Mouse (Mus musculus) limb, embryonic 12.5 days (tissue): ENCODE results near the gene Slco1b2. TPM values are rescaled to one million over a fixed set of nuclear protein-coding genes. Genes with fewer than 3 reads are reported as not detected.
A peak's percentile ranks its signal among the peaks of the same experiment; 100 is the strongest.
"Not testable (repeated sequence)": the region's sequence is repeated elsewhere in the genome, so short reads cannot be mapped to it uniquely, and the experiment has no call there.

Experiments
- ATAC-seq: fragments of 200-750 bp; cut with Nextera tagmentation; 2 replicates; pipeline ENCODE4 v1.8.0; 2017; ENCODE audit warnings: low read depth, moderate TSS enrichment; ENCODE audit not compliant: insufficient number of reproducible peaks, insufficient read depth, low FRiP score, low TSS enrichment
- H3K27ac ChIP-seq: fragments of 300-500 bp; sonication (generic); 2 replicates; pipeline ENCODE4 v1.5.1; 2016; ENCODE audit warnings: mild to moderate bottlenecking, moderate library complexity
- H3K27me3 ChIP-seq: fragments of 300-500 bp; sonication (generic); 2 replicates; pipeline ENCODE4 v1.6.1; 2016; ENCODE audit warnings: mild to moderate bottlenecking, moderate library complexity
- H3K36me3 ChIP-seq: fragments of 300-500 bp; sonication (generic); 2 replicates; pipeline ENCODE4 v1.6.1; 2016; ENCODE audit warnings: mild to moderate bottlenecking, moderate library complexity
- H3K4me1 ChIP-seq: fragments of 300-500 bp; sonication (generic); replicated peaks from 2 replicates; pipeline ENCODE4 v1.6.1; 2016
- H3K4me2 ChIP-seq: fragments of 300-500 bp; sonication (generic); 2 replicates; pipeline ENCODE4 v1.6.1; 2016; ENCODE audit warnings: mild to moderate bottlenecking, moderate library complexity
- H3K4me3 ChIP-seq: fragments of 300-500 bp; sonication (generic); replicated peaks from 2 replicates; pipeline ENCODE4 v1.5.1; 2016; ENCODE audit warnings: mild to moderate bottlenecking
- H3K9ac ChIP-seq: fragments of 300-500 bp; sonication (generic); replicated peaks from 2 replicates; pipeline ENCODE4 v1.6.1; 2016; ENCODE audit warnings: mild to moderate bottlenecking, moderate library complexity
- H3K9me3 ChIP-seq: fragments of 300-500 bp; sonication (generic); 2 replicates; pipeline ENCODE4 v1.6.1; 2016; ENCODE audit warnings: mild to moderate bottlenecking, moderate library complexity
- WGBS: fragments of 180-500 bp; shearing (Covaris S2); methylation state at CpG from one replicate; pipeline ENCODE4 v1.1.7; 2016; 5-methylcytosine and 5-hydroxymethylcytosine counted together
- polyA plus RNA-seq: library from polyadenylated mRNA; unstranded; fragments of >200 nt; fragmentation: Nextera tagmentation; extraction: Ambion mirVana; gene quantifications from 2 replicates; pipeline ENCODE4 v1.2.1, GENCODE M21; 2016

Gene Slco1b2
- not detected in 2 replicates for polyA plus RNA-seq

- no peak within 1 kb of the TSS for H3K4me3 ChIP-seq
- no peaks in the 10 kb centered on the region for H3K4me1 ChIP-seq
- H3K36me3 ChIP-seq = no peaks in the 10 kb centered on the region
- 79% methylated on average over 3 of the region's 3 CpGs for WGBS
- no peaks in the 10 kb centered on the region for H3K9me3 ChIP-seq
- no peak within 1 kb of the TSS for H3K27ac ChIP-seq
- H3K4me2 ChIP-seq = no peak within 1 kb of the TSS
- no peak within 1 kb of the TSS for H3K9ac ChIP-seq
- H3K27me3 ChIP-seq = no peaks in the 10 kb centered on the region
- ATAC-seq = no peak
Measured at GRCm38 (mm10) chr6:141629291-141629690, at the start of gene Slco1b2. TSS of gene Slco1b2 (plus strand) at chr6:141629518.

GRCm38 (mm10) chr6:141584791-141585403 lies 44.4 kb upstream of the Slco1b2 start:
- Histone ChIP-seq H3K27ac (peak overlapping the region; percentile 37; the same call in 1 of the 2 replicates), H3K4me2 (no peak overlapping the region), H3K9ac (no peak overlapping the region), H3K4me3 (no peak overlapping the region), H3K27me3 (no peaks in the 10 kb centered on the region), H3K9me3 (no peaks in the 10 kb centered on the region), H3K4me1 (no peaks in the 10 kb centered on the region), H3K36me3 (no peaks in the 10 kb centered on the region)
- ATAC-seq = peak; percentile 75
- 14% methylated on average over 1 of the region's 1 CpGs for WGBS

GRCm38 (mm10) chr6:141590002-141590401 lies 39.3 kb upstream of the Slco1b2 start:
- 0% methylated on average over 1 of the region's 1 CpGs for WGBS
- ATAC-seq = peak; percentile 59; the same call in 1 of the 2 replicates
- no peak overlapping the region for H3K4me3 ChIP-seq
- no peaks in the 10 kb centered on the region for H3K27me3 ChIP-seq
- H3K36me3 ChIP-seq = no peaks in the 10 kb centered on the region
- no peaks in the 10 kb centered on the region for H3K9me3 ChIP-seq
- H3K27ac ChIP-seq = no peak overlapping the region
- peaks cover 9% of the 10 kb centered on the region for H3K4me1 ChIP-seq
- H3K4me2 ChIP-seq = no peak overlapping the region
- H3K9ac ChIP-seq = no peak overlapping the region

- H3K9me3 ChIP-seq, H3K4me2 ChIP-seq, H3K4me1 ChIP-seq, H3K4me3 ChIP-seq, H3K9ac ChIP-seq, H3K27ac ChIP-seq, H3K27me3 ChIP-seq, H3K36me3 ChIP-seq: not testable (repeated sequence)
- ATAC-seq = peak; percentile 68
- WGBS = 14% methylated on average over 4 of the region's 4 CpGs
Measured at GRCm38 (mm10) chr6:141590598-141591200, 38.6 kb upstream of the Slco1b2 start.

- no peak overlapping the region for H3K4me3 ChIP-seq
- no peak overlapping the region for H3K27ac ChIP-seq
- WGBS = 87% methylated on average over 2 of the region's 2 CpGs
- H3K9me3 ChIP-seq = peaks cover 11% of the 10 kb centered on the region
- no peaks in the 10 kb centered on the region for H3K36me3 ChIP-seq
- H3K9ac ChIP-seq = no peak overlapping the region
- no peaks in the 10 kb centered on the region for H3K4me1 ChIP-seq
- H3K27me3 ChIP-seq = no peaks in the 10 kb centered on the region
- no peak for ATAC-seq
- no peak overlapping the region for H3K4me2 ChIP-seq
Measured at GRCm38 (mm10) chr6:141596081-141596480, 33.2 kb upstream of the Slco1b2 start.

GRCm38 (mm10) chr6:141597037-141597436 lies 32.3 kb upstream of the Slco1b2 start:
- no peak overlapping the region for H3K4me2 ChIP-seq
- ATAC-seq = no peak
- H3K36me3 ChIP-seq = no peaks in the 10 kb centered on the region
- H3K9me3 ChIP-seq = peaks cover 11% of the 10 kb centered on the region
- H3K9ac ChIP-seq = no peak overlapping the region
- WGBS = 97% methylated on average over 2 of the region's 2 CpGs
- H3K27ac ChIP-seq = no peak overlapping the region
- no peaks in the 10 kb centered on the region for H3K4me1 ChIP-seq
- H3K4me3 ChIP-seq = no peak overlapping the region
- H3K27me3 ChIP-seq = no peaks in the 10 kb centered on the region

GRCm38 (mm10) chr6:141600940-141601339 lies 28.4 kb upstream of the Slco1b2 start:
- Histone ChIP-seq H3K36me3 (no peaks in the 10 kb centered on the region), H3K4me2 (no peak overlapping the region), H3K27me3 (no peaks in the 10 kb centered on the region), H3K9ac (no peak overlapping the region), H3K27ac (no peak overlapping the region), H3K9me3 (peaks cover 11% of the 10 kb centered on the region), H3K4me1 (no peaks in the 10 kb centered on the region), H3K4me3 (no peak overlapping the region)
- 71% methylated on average over 9 of the region's 9 CpGs for WGBS
- no peak for ATAC-seq

- Histone ChIP-seq H3K9me3 (no peaks in the 10 kb centered on the region), H3K4me1 (no peaks in the 10 kb centered on the region), H3K4me3 (no peak overlapping the region), H3K36me3 (no peaks in the 10 kb centered on the region), H3K9ac (no peak overlapping the region), H3K4me2 (no peak overlapping the region), H3K27me3 (no peaks in the 10 kb centered on the region), H3K27ac (no peak overlapping the region)
- no peak for ATAC-seq
- 73% methylated on average over 2 of the region's 2 CpGs for WGBS
Measured at GRCm38 (mm10) chr6:141610702-141611260, 18.5 kb upstream of the Slco1b2 start.

GRCm38 (mm10) chr6:141614017-141614416 lies 15.3 kb upstream of the Slco1b2 start:
- no peak overlapping the region for H3K4me3 ChIP-seq
- no peak overlapping the region for H3K9ac ChIP-seq
- H3K4me2 ChIP-seq = no peak overlapping the region
- H3K4me1 ChIP-seq = no peaks in the 10 kb centered on the region
- no peaks in the 10 kb centered on the region for H3K36me3 ChIP-seq
- H3K27me3 ChIP-seq = no peaks in the 10 kb centered on the region
- H3K9me3 ChIP-seq = no peaks in the 10 kb centered on the region
- no peak for ATAC-seq
- H3K27ac ChIP-seq = no peak overlapping the region

GRCm38 (mm10) chr6:141615348-141615747 lies 14.0 kb upstream of the Slco1b2 start:
- Histone ChIP-seq H3K9ac (no peak overlapping the region), H3K27ac (no peak overlapping the region), H3K4me1 (no peaks in the 10 kb centered on the region), H3K4me3 (no peak overlapping the region), H3K9me3 (no peaks in the 10 kb centered on the region), H3K4me2 (no peak overlapping the region), H3K36me3 (no peaks in the 10 kb centered on the region), H3K27me3 (no peaks in the 10 kb centered on the region)
- ATAC-seq = no peak
- 90% methylated on average over 3 of the region's 3 CpGs for WGBS

GRCm38 (mm10) chr6:141632935-141633334 lies 3.6 kb downstream of the Slco1b2 start:
- H3K9ac ChIP-seq = no peak overlapping the region
- H3K4me3 ChIP-seq = no peak overlapping the region
- H3K27me3 ChIP-seq = no peaks in the 10 kb centered on the region
- no peak overlapping the region for H3K27ac ChIP-seq
- no peaks in the 10 kb centered on the region for H3K4me1 ChIP-seq
- whole genome bisulfite sequencing = 84% methylated on average over 6 of the region's 6 CpGs
- H3K36me3 ChIP-seq = no peaks in the 10 kb centered on the region
- no peak for ATAC-seq
- H3K9me3 ChIP-seq = no peaks in the 10 kb centered on the region
- H3K4me2 ChIP-seq = no peak overlapping the region
